Mouse (Mus musculus) kidney, embryonic 16.5 days (tissue): ENCODE data around the gene Tmem170b. TPM values are rescaled to one million over a fixed set of nuclear protein-coding genes. Genes with fewer than 3 reads are reported as not detected.

ENCODE experiments used
- ATAC-seq: fragments of 200-750 bp; cut with Nextera tagmentation; 2 replicates; pipeline ENCODE4 v1.8.0; 2017; ENCODE audit warnings: moderate TSS enrichment; ENCODE audit not compliant: low FRiP score, low TSS enrichment
- H3K27ac ChIP-seq: fragments of 300-500 bp; sonication (generic); 2 replicates; pipeline ENCODE4 v1.5.1; 2014; ENCODE audit warnings: low read length
- H3K27me3 ChIP-seq: fragments of 300-500 bp; sonication (generic); 2 replicates; pipeline ENCODE4 v1.6.1; 2014; ENCODE audit warnings: low read length, control low read depth, mixed read lengths; ENCODE audit not compliant: insufficient read depth
- H3K36me3 ChIP-seq: fragments of 300-500 bp; sonication (generic); 2 replicates; pipeline ENCODE4 v1.6.1; 2014; ENCODE audit warnings: low read length, control low read depth, mixed read lengths; ENCODE audit not compliant: insufficient read depth
- H3K4me1 ChIP-seq: fragments of 300-500 bp; sonication (generic); 2 replicates; pipeline ENCODE4 v1.6.1; 2014; ENCODE audit warnings: low read length, control low read depth, mixed read lengths; ENCODE audit not compliant: insufficient read depth
- H3K4me2 ChIP-seq: fragments of 300-500 bp; sonication (generic); replicated peaks from 2 replicates; pipeline ENCODE4 v1.6.1; 2014; ENCODE audit warnings: low read depth, low read length
- H3K4me3 ChIP-seq: fragments of 300-500 bp; sonication (generic); 2 replicates; pipeline ENCODE4 v1.5.1; 2014; ENCODE audit warnings: mild to moderate bottlenecking, low read length
- H3K9ac ChIP-seq: fragments of 300-500 bp; sonication (generic); replicated peaks from 2 replicates; pipeline ENCODE4 v1.6.1; 2014; ENCODE audit warnings: low read length
- H3K9me3 ChIP-seq: fragments of 300-500 bp; sonication (generic); 2 replicates; pipeline ENCODE4 v1.6.1; 2016; ENCODE audit warnings: low read length, control low read depth
- WGBS: fragments of 180-500 bp; shearing (Covaris S2); extraction: QIAGEN DNeasy Blood & Tissue Kit; methylation state at CpG from one replicate; pipeline ENCODE4 v1.1.7; 2014; 5-methylcytosine and 5-hydroxymethylcytosine counted together
- polyA plus RNA-seq: library from polyadenylated mRNA; unstranded; fragments of >200 nt; fragmentation: Nextera tagmentation; extraction: Ambion mirVana; gene quantifications from 2 replicates; pipeline ENCODE4 v1.2.1, GENCODE M21; 2015

Gene Tmem170b
- polyA plus RNA-seq, 1 experiment from 2014 or later: 9.0 TPM

GRCm38 (mm10) chr13:41638083-41638482 lies 32.4 kb downstream of the Tmem170b start:
- H3K9me3 ChIP-seq: no peaks in the 10 kb centered on the region
- no peak for ATAC-seq
- WGBS: 89% methylated on average over 4 of the region's 4 CpGs
- no peak overlapping the region for H3K4me3 ChIP-seq
- H3K9ac ChIP-seq: no peak overlapping the region
- no peaks in the 10 kb centered on the region for H3K4me1 ChIP-seq
- no peaks in the 10 kb centered on the region for H3K27me3 ChIP-seq
- H3K36me3 ChIP-seq: no peaks in the 10 kb centered on the region
- no peak overlapping the region for H3K27ac ChIP-seq
- no peak overlapping the region for H3K4me2 ChIP-seq

- Histone ChIP-seq H3K4me1 (peaks cover 21% of the 10 kb centered on the region), H3K9me3 (no peaks in the 10 kb centered on the region), H3K9ac (no peak overlapping the region), H3K4me2 (no peak overlapping the region), H3K27ac (no peak overlapping the region), H3K36me3 (no peaks in the 10 kb centered on the region), H3K4me3 (no peak overlapping the region), H3K27me3 (no peaks in the 10 kb centered on the region)
- no peak for ATAC-seq
- WGBS: 17% methylated on average over 6 of the region's 6 CpGs
Observed at GRCm38 (mm10) chr13:41642851-41643250, 37.1 kb downstream of the Tmem170b start.

GRCm38 (mm10) chr13:41643798-41644197 lies 38.1 kb downstream of the Tmem170b start:
- peak overlapping the region; percentile 90 for H3K27ac ChIP-seq
- H3K4me1 ChIP-seq: peaks cover 21% of the 10 kb centered on the region
- no peak overlapping the region for H3K4me2 ChIP-seq
- H3K27me3 ChIP-seq: no peaks in the 10 kb centered on the region
- H3K9ac ChIP-seq: no peak overlapping the region
- no peak overlapping the region for H3K4me3 ChIP-seq
- peak; percentile 91 for ATAC-seq
- H3K36me3 ChIP-seq: no peaks in the 10 kb centered on the region
- H3K9me3 ChIP-seq: no peaks in the 10 kb centered on the region
- 44% methylated on average over 7 of the region's 7 CpGs for WGBS

GRCm38 (mm10) chr13:41644591-41645482 lies 39.1 kb downstream of the Tmem170b start:
- no peak overlapping the region for H3K4me2 ChIP-seq
- H3K4me3 ChIP-seq: no peak overlapping the region
- no peak overlapping the region for H3K9ac ChIP-seq
- no peaks in the 10 kb centered on the region for H3K36me3 ChIP-seq
- H3K9me3 ChIP-seq: no peaks in the 10 kb centered on the region
- H3K27me3 ChIP-seq: no peaks in the 10 kb centered on the region
- WGBS: 49% methylated on average over 10 of the region's 10 CpGs
- no peak for ATAC-seq
- peak overlapping the region; percentile 90; the same call in 1 of the 2 replicates for H3K27ac ChIP-seq
- H3K4me1 ChIP-seq: peaks cover 21% of the 10 kb centered on the region

- no peak overlapping the region for H3K9ac ChIP-seq
- no peaks in the 10 kb centered on the region for H3K36me3 ChIP-seq
- H3K4me2 ChIP-seq: no peak overlapping the region
- peaks cover 21% of the 10 kb centered on the region for H3K4me1 ChIP-seq
- H3K9me3 ChIP-seq: no peaks in the 10 kb centered on the region
- no peaks in the 10 kb centered on the region for H3K27me3 ChIP-seq
- no peak overlapping the region for H3K27ac ChIP-seq
- ATAC-seq: no peak
- no peak overlapping the region for H3K4me3 ChIP-seq
- whole genome bisulfite sequencing: 63% methylated on average over 5 of the region's 5 CpGs
Observed at GRCm38 (mm10) chr13:41645483-41645859, 39.8 kb downstream of the Tmem170b start.

- H3K36me3 ChIP-seq: no peaks in the 10 kb centered on the region
- H3K27me3 ChIP-seq: no peaks in the 10 kb centered on the region
- H3K9me3 ChIP-seq: no peaks in the 10 kb centered on the region
- WGBS: 88% methylated on average over 6 of the region's 6 CpGs
- no peak overlapping the region for H3K4me2 ChIP-seq
- no peak overlapping the region for H3K9ac ChIP-seq
- no peak overlapping the region for H3K27ac ChIP-seq
- peaks cover 21% of the 10 kb centered on the region for H3K4me1 ChIP-seq
- no peak overlapping the region for H3K4me3 ChIP-seq
- ATAC-seq: no peak
Observed at GRCm38 (mm10) chr13:41647976-41648375, 42.3 kb downstream of the Tmem170b start.

- Histone ChIP-seq H3K9me3 (no peaks in the 10 kb centered on the region), H3K4me3 (no peak overlapping the region), H3K4me1 (no peaks in the 10 kb centered on the region), H3K9ac (no peak overlapping the region), H3K27ac (no peak overlapping the region), H3K4me2 (no peak overlapping the region), H3K36me3 (no peaks in the 10 kb centered on the region), H3K27me3 (no peaks in the 10 kb centered on the region)
- ATAC-seq: no peak
- WGBS: 74% methylated on average over 7 of the region's 7 CpGs
Observed at GRCm38 (mm10) chr13:41650665-41651064, 45.0 kb downstream of the Tmem170b start.

GRCm38 (mm10) chr13:41653791-41654190 lies 48.1 kb downstream of the Tmem170b start:
- Histone ChIP-seq H3K9ac (no peak overlapping the region), H3K4me3 (no peak overlapping the region), H3K4me2 (no peak overlapping the region), H3K36me3 (no peaks in the 10 kb centered on the region), H3K27me3 (no peaks in the 10 kb centered on the region), H3K27ac (no peak overlapping the region), H3K4me1 (no peaks in the 10 kb centered on the region), H3K9me3 (no peaks in the 10 kb centered on the region)
- 73% methylated on average over 2 of the region's 2 CpGs for WGBS
- ATAC-seq: no peak

GRCm38 (mm10) chr13:41655576-41656090 lies 49.9 kb downstream of the Tmem170b start:
- Histone ChIP-seq H3K36me3 (no peaks in the 10 kb centered on the region), H3K4me2 (no peak overlapping the region), H3K4me1 (peaks cover 8% of the 10 kb centered on the region), H3K9me3 (no peaks in the 10 kb centered on the region), H3K4me3 (no peak overlapping the region), H3K27ac (no peak overlapping the region), H3K9ac (no peak overlapping the region), H3K27me3 (no peaks in the 10 kb centered on the region)
- WGBS: 74% methylated on average over 10 of the region's 10 CpGs
- ATAC-seq: no peak
